Mouse (Mus musculus) brain, embryonic 14.5 days (tissue): Measurements from ENCODE around the gene Klrb1a. TPM values are rescaled to one million over a fixed set of nuclear protein-coding genes. Genes with fewer than 3 reads are reported as not detected.
"Not testable (repeated sequence)": the region's sequence is repeated elsewhere in the genome, so short reads cannot be mapped to it uniquely, and the experiment has no call there.

ENCODE experiments used
- DNase-seq: peaks from one replicate; pipeline ENCODE4 v3.0.0-alpha.2; 2011; ENCODE audit warnings: low read depth
- CTCF ChIP-seq: fragments of 200-500 bp; IDR thresholded peaks from 2 replicates; pipeline ENCODE4 v1.5.1; 2012; ENCODE audit warnings: inconsistent platforms, mild to moderate bottlenecking, moderate library complexity, borderline replicate concordance; ENCODE audit not compliant: insufficient read depth, insufficient read length; ENCODE audit errors: extremely low read depth
- POLR2A ChIP-seq: fragments of 200-500 bp; IDR thresholded peaks from 2 replicates; pipeline ENCODE4 v1.6.1; 2012; ENCODE audit warnings: mild to moderate bottlenecking, inconsistent platforms, borderline replicate concordance; ENCODE audit not compliant: poor library complexity, insufficient read depth, insufficient read length, severe bottlenecking; ENCODE audit errors: extremely low read depth
- polyA plus RNA-seq: library from polyadenylated mRNA; depleted of rRNA; stranded (reverse); fragments of >200 nt; gene quantifications from 2 replicates; pipeline ENCODE4 v1.2.3, GENCODE M21; 2012

The Klrb1a gene
- polyA plus RNA-seq, 1 experiment = 0.12 TPM

DNA sequence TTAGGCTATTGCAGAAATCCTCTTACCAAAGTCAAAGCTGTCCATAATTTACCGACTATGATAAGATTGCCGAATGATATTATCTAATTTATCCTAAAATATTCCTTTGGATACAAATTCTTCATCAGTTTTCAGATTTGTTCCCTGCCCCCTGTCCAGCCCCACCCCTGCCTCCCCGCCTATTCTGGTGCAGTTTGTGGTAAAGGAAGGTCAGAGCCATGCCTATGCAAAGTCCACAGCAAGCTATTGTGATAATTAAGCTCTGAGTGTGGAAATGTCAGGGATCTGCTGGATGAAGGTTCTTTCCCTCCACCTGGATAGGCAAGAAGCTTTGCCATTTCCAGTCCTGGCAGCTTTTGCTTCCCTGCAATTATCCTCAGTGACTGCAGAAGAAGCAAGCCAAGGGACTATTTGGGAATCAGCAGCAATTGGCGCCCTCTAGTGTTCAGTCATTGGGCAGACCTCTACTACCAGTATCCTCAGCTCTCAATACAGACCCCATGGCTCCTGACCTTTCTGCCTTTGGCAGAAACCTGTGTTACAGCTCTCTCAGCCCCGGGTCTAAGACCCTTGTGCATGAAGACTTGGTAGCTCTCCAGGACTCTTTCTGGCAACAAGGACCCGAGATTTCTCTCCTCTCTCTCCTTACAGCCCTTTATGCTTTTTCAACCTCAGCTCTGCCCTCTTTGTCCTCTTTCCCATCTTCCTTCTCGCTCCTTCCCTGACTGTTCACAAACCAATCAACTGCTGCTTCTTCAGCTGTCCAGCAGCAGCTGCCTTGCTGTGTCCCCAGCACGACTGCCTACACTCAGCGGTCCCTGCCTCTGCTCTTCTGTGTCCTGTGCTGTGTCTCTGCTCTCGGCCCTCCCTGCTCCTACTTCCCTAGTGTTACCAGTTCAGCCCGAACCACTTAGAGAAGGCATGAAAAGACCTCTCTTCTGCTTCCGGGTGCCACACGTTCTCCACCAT, 6.7 kb upstream of the Klrb1a start:
- TF ChIP-seq CTCF = peak; percentile 64

GRCm38 (mm10) chr6:128625246-128625645, 1.9 kb upstream of the Klrb1a start:
- not testable (repeated sequence) for DNase-seq

More for the DNA sequence above, 6.7 kb upstream of the Klrb1a start:
- peak; percentile 87 for DNase-seq

GRCm38 (mm10) chr6:128624425-128624824, 1.1 kb upstream of the Klrb1a start:
- no peak for DNase-seq
- no peak for TF ChIP-seq POLR2A
- TF ChIP-seq CTCF = no peak

GRCm38 (mm10) chr6:128622733-128623132, 600 bp downstream of the Klrb1a start:
- TF ChIP-seq CTCF (no peak), POLR2A (no peak)
- no peak for DNase-seq

- no peak for DNase-seq
- TF ChIP-seq CTCF = no peak
- no peak for TF ChIP-seq POLR2A
Observed at GRCm38 (mm10) chr6:128606350-128606749, 17.0 kb downstream of the Klrb1a start.

- peak; percentile 19 for DNase-seq
- TF ChIP-seq CTCF (peak; percentile 19; the same call in 1 of the 2 replicates), POLR2A (no peak)
Observed at GRCm38 (mm10) chr6:128604512-128604911, 18.8 kb downstream of the Klrb1a start.

DNA sequence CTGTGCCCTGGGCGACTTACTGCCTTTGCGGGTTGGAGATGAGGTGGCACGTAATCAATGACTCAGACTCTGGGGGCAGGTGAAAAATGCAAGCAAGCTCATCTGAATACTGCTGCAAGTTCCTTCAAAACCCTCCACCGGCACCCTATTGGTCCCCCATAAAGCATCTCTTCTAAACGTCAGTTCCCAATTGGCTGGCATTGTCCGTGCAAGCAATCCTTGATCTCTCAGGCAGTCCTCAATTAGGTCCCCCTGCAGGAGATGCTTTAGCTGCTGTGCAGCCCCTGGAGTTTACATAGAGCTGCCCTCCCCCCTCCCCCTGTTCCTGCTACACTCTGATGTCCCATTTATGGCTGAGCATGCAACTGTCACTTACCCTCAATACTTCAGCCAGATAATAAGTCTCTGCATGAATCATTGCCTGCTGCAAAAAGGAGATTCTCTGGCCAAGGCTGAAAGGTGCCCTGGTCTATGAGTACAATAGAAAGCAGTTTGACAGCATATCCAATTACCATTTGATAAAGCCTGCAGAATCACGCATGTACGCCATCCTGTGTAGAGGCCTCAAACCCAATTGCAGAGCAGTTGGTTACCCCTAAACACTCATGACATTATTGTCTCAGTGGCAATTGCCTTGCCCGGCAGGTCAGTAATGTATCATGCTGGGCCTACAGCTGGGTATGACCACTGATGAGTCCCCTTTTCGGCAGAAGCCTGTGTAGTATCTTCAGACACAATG, 20.7 kb downstream of the Klrb1a start:
- peak; percentile 73 for DNase-seq
- TF ChIP-seq POLR2A = no peak
- no peak for TF ChIP-seq CTCF

DNA sequence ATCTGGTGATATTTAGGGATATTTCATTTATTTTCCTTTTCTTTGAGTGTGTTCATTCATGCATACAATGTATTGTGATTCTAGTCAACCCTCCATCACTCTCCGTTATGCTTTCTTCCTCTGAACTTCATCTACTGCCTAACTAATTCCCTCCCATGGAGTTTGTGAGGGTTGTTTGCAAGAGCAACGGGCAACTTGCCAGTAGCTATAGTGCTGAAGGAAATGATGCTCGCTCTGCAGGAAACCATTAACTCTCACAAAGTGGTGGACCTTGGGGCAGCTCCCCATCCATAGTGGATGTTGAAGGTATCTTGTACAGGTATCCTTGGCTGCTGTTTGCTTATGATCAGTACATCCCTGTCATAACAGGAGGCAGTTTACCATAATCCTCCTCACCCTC, 21.3 kb downstream of the Klrb1a start:
- TF ChIP-seq POLR2A (no peak), CTCF (no peak)
- DNase-seq = peak; percentile 68

DNA sequence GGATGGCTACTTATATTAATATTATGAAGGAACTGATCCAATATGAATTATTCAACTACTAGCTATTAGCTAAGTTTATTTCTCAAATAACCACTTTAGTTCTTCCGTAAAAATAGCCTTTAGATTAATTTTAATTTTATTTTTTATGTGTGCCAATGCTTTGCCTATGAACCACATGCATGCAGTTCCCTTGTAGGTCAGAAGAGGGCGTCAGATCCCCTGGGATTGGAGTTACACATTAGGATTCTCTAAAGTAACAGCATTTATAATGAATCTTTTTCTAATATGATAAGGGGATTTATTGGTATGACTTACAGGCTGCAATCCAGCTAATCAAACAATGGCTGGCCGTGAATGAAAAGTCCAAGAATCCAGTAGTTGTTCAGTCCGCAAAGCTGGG, 23.8 kb downstream of the Klrb1a start:
- no peak for DNase-seq

DNA sequence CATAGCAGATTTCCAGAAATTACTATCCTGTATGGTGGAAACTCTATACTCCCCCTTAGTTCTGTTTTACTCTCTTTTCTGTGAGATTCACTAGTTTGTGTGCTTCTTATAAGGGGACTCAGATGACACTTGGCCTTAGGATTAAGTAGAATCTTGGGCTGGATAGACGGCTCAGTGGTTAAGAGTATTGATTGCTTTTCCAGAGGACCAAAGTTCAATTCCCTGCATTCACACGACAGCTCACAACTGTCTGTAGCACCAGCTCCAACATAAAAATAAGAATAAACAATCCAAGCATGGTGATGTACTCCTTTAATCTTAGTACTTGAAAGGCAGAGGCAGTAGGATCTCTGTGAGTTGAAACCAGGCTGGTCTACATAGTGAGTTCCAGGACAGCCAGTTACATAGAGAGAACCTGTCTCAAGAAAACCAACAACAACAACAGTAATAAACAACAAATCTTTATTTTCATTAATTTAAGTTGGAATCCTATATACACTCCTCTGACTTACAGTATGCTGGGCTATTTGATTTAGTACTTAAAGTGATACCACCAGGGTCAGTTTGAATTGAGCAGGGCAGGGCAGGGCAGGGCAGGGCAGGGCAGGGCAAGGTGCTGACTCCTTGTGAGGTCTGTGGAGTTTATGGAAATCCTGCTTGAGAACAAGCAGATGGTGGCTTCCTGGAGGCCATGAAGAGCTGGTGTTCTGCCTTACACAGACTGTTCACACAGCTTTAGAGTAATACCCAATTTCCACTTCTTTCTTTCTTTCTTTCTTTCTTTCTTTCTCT, 24.9 kb downstream of the Klrb1a start:
- TF ChIP-seq POLR2A = no peak
- no peak for TF ChIP-seq CTCF
- no peak for DNase-seq

More for the DNA sequence above, 23.8 kb downstream of the Klrb1a start:
- TF ChIP-seq CTCF (peak; percentile 34; the same call in 1 of the 2 replicates), POLR2A (no peak)

GRCm38 (mm10) chr6:128597121-128597522, 26.2 kb downstream of the Klrb1a start:
- TF ChIP-seq CTCF = no peak
- no peak for TF ChIP-seq POLR2A
- DNase-seq = peak; percentile 90
